Mouse (Mus musculus) kidney, postnatal 0 days (tissue): ENCODE results near the gene Gm45713. TPM values are rescaled to one million over a fixed set of nuclear protein-coding genes. Genes with fewer than 3 reads are reported as not detected.
A peak's percentile ranks its signal among the peaks of the same experiment; 100 is the strongest.

Experiments used
- ATAC-seq: fragments of 200-750 bp; cut with Nextera tagmentation; replicated peaks from 2 replicates; pipeline ENCODE4 v1.8.0; 2017; ENCODE audit warnings: low read depth, moderate number of reproducible peaks, moderate TSS enrichment, moderate library complexity; ENCODE audit not compliant: low FRiP score
- DNase-seq: peaks from one replicate; pipeline ENCODE4 v3.0.0-alpha.2; 2016; ENCODE audit warnings: low spot score
- H3K27ac ChIP-seq: fragments of 300-500 bp; sonication (generic); 2 replicates; pipeline ENCODE4 v1.5.1; 2014; ENCODE audit warnings: mild to moderate bottlenecking
- H3K27me3 ChIP-seq: fragments of 300-500 bp; sonication (generic); 2 replicates; pipeline ENCODE4 v1.6.1; 2014; ENCODE audit warnings: low read length, mixed read lengths; ENCODE audit not compliant: insufficient read depth
- H3K36me3 ChIP-seq: fragments of 300-500 bp; sonication (generic); 2 replicates; pipeline ENCODE4 v1.6.1; 2014; ENCODE audit warnings: low read length, mixed read lengths; ENCODE audit not compliant: insufficient read depth
- H3K4me1 ChIP-seq: fragments of 300-500 bp; sonication (generic); replicated peaks from 2 replicates; pipeline ENCODE4 v1.6.1; 2014; ENCODE audit warnings: antibody characterized with exemption, low read length, mixed read lengths; ENCODE audit not compliant: insufficient read depth
- H3K4me2 ChIP-seq: fragments of 300-500 bp; sonication (generic); 2 replicates; pipeline ENCODE4 v1.6.1; 2014; ENCODE audit warnings: mild to moderate bottlenecking, low read length, moderate library complexity, mixed read lengths
- H3K4me3 ChIP-seq: fragments of 300-500 bp; sonication (generic); replicated peaks from 2 replicates; pipeline ENCODE4 v1.5.1; 2014; ENCODE audit warnings: low read depth, low read length
- H3K9ac ChIP-seq: fragments of 300-500 bp; sonication (generic); 2 replicates; pipeline ENCODE4 v1.6.1; 2014; ENCODE audit warnings: low read depth, low read length
- H3K9me3 ChIP-seq: fragments of 300-500 bp; sonication (generic); replicated peaks from 2 replicates; pipeline ENCODE4 v1.6.1; 2016; ENCODE audit warnings: low read length, inconsistent platforms, mixed read lengths
- CTCF ChIP-seq: IDR thresholded peaks from 2 replicates; pipeline ENCODE4 v1.5.1; 2016; ENCODE audit warnings: antibody characterized with exemption, low read depth, mild to moderate bottlenecking, moderate library complexity
- WGBS: fragments of 180-500 bp; shearing (Covaris S2); extraction: QIAGEN DNeasy Blood & Tissue Kit; methylation state at CpG from one replicate; pipeline ENCODE4 v1.1.7; 2014; 5-methylcytosine and 5-hydroxymethylcytosine counted together
- polyA plus RNA-seq: library from polyadenylated mRNA; unstranded; fragments of >200 nt; fragmentation: Nextera tagmentation; extraction: Ambion mirVana; gene quantifications from 2 replicates; pipeline ENCODE4 v1.2.1, GENCODE M21; 2015

Gm45713 gene
- polyA plus RNA-seq, 1 experiment from 2014 or later = 1.3 TPM

GRCm38 (mm10) chr7:45160316-45160800, 24.3 kb upstream of the Gm45713 start:
- 93% methylated on average over 6 of the region's 6 CpGs for WGBS
- no peak for TF ChIP-seq CTCF
- ATAC-seq (no peak), DNase-seq (no peak)
- no peak overlapping the region for H3K4me2 ChIP-seq
- peaks cover 5% of the 10 kb centered on the region; the same call in 1 of the 2 replicates for H3K4me1 ChIP-seq
- no peak overlapping the region for H3K9ac ChIP-seq
- H3K9me3 ChIP-seq = no peaks in the 10 kb centered on the region
- H3K36me3 ChIP-seq = peaks cover 13% of the 10 kb centered on the region; the same call in 1 of the 2 replicates
- H3K27ac ChIP-seq = no peak overlapping the region
- H3K27me3 ChIP-seq = peaks cover 20% of the 10 kb centered on the region
- no peak overlapping the region for H3K4me3 ChIP-seq

- H3K36me3 ChIP-seq = peaks cover 13% of the 10 kb centered on the region; the same call in 1 of the 2 replicates
- H3K4me2 ChIP-seq = no peak overlapping the region
- TF ChIP-seq CTCF = no peak
- DNase-seq = no peak
- WGBS = 91% methylated on average over 6 of the region's 6 CpGs
- ATAC-seq = no peak
- no peak overlapping the region for H3K4me3 ChIP-seq
- H3K4me1 ChIP-seq = peaks cover 5% of the 10 kb centered on the region; the same call in 1 of the 2 replicates
- H3K27ac ChIP-seq = no peak overlapping the region
- no peaks in the 10 kb centered on the region for H3K9me3 ChIP-seq
- H3K27me3 ChIP-seq = peaks cover 10% of the 10 kb centered on the region
- H3K9ac ChIP-seq = no peak overlapping the region
These were observed 23.0 kb upstream of the Gm45713 start for GRCm38 (mm10) chr7:45158991-45159390.

DNA sequence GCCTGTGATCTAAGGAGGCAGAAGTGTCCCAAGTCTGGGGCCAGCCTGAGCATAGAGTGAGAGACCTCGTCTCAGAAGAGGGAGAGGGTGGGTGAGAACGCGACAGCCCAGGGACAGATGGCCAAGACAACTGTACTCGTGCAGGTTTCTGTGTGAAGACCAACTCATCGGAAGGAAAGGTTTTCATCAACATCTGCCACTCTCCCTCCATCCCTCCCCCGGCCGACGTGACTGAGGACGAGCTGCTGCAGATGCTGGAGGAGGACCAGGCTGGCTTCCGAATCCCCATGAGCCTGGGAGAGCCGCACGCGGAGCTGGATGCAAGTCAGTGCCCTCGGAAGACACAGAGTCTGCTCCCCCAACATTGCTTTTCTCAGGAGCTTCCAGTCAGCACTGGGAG, 21.4 kb upstream of the Gm45713 start:
- no peak overlapping the region for H3K27ac ChIP-seq
- 77% methylated on average over 14 of the region's 14 CpGs for WGBS
- H3K36me3 ChIP-seq = peaks cover 13% of the 10 kb centered on the region; the same call in 1 of the 2 replicates
- no peaks in the 10 kb centered on the region; the same call in 1 of the 2 replicates for H3K4me1 ChIP-seq
- H3K4me2 ChIP-seq = no peak overlapping the region
- H3K4me3 ChIP-seq = no peak overlapping the region
- DNase-seq (no peak), ATAC-seq (no peak)
- no peak overlapping the region for H3K9ac ChIP-seq
- no peak for TF ChIP-seq CTCF
- no peaks in the 10 kb centered on the region for H3K9me3 ChIP-seq
- H3K27me3 ChIP-seq = no peaks in the 10 kb centered on the region

DNA sequence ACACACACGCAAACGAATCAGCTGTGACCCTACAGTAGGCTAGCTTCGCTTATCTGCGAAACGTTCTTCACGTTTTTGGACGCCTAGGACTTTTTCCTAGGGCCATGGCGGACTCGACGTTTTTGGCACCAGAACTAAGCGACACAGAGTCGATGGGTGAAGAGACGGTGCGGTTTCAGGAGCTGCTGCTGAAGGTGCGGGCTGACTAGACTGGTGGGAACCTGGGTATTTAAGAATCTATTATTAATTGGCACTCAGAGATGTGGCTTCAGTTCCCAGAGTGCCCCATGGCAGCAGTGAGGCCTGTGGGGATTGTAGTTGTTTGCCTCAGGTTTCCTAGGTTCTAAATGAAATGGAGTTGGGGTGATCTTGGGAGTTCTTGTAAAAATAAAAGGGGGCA, 20.2 kb upstream of the Gm45713 start:
- Histone ChIP-seq H3K4me1 (no peaks in the 10 kb centered on the region), H3K9me3 (no peaks in the 10 kb centered on the region), H3K4me2 (no peak overlapping the region), H3K9ac (no peak overlapping the region), H3K27ac (no peak overlapping the region), H3K27me3 (no peaks in the 10 kb centered on the region), H3K4me3 (no peak overlapping the region), H3K36me3 (peaks cover 13% of the 10 kb centered on the region; the same call in 1 of the 2 replicates)
- whole genome bisulfite sequencing = 94% methylated on average over 15 of the region's 15 CpGs
- no peak for TF ChIP-seq CTCF
- DNase-seq (no peak), ATAC-seq (no peak)

DNA sequence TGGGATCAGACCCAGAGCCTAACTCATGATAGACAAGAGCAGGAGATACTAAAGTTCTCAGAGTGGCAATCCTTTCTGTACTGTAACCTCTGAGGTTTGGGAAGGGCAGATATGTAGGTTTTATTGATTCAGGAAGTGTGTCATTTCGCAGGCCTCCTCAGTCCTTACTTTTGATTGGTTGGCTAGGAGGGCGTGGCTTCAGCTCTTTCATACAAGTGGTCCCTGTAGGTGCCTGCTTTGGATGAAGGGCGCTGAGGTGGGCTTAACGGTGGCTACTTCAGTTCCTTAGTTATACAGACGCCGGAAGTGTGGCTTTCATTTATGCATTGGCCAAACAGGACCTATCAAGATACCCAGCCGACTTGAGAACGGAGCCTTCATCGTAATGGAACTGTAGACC, 19.6 kb upstream of the Gm45713 start:
- TF ChIP-seq CTCF = no peak
- ATAC-seq (no peak), DNase-seq (no peak)
- H3K4me3 ChIP-seq = no peak overlapping the region
- H3K4me2 ChIP-seq = 0 out of 2 replicates have a peak overlapping the region, but pooled peaks have one; percentile 73
- peaks cover 13% of the 10 kb centered on the region; the same call in 1 of the 2 replicates for H3K36me3 ChIP-seq
- WGBS = 86% methylated on average over 9 of the region's 9 CpGs
- H3K27ac ChIP-seq = no peak overlapping the region
- peaks cover 5% of the 10 kb centered on the region for H3K4me1 ChIP-seq
- H3K27me3 ChIP-seq = no peaks in the 10 kb centered on the region
- H3K9ac ChIP-seq = no peak overlapping the region
- no peaks in the 10 kb centered on the region for H3K9me3 ChIP-seq

DNA sequence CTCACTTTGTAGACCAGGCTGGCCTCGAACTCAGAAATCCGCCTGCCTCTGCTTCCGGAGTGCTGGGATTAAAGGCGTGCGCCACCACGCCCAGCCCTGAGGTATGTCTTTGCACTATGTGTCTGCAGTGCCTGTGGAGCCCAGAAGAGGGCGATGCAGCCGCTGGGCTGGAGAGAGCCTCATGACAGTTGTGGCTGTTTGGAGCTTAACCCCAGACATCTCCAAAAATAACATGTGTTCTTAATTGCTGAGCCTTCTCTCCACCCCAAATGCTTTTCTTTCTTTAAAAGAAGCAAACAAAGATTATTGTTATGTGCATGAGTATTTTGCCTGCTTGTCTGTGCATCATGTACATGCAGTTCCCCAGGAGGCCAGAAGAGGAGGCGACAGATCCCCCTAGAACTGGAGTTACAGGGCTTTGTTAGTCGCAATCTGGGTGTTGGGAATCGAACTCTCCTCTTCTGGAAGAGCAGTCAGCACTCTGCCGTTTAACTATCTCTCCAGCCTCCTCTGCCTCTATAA, 19.0 kb upstream of the Gm45713 start:
- peak; percentile 61 for DNase-seq

More for the DNA sequence above, 19.0 kb upstream of the Gm45713 start:
- Histone ChIP-seq H3K27me3 (no peaks in the 10 kb centered on the region), H3K9ac (no peak overlapping the region), H3K4me2 (peak overlapping the region; percentile 73), H3K4me1 (peaks cover 7% of the 10 kb centered on the region), H3K4me3 (peak overlapping the region; percentile 48), H3K9me3 (no peaks in the 10 kb centered on the region), H3K27ac (0 out of 2 replicates have a peak overlapping the region, but pooled peaks have one; percentile 93), H3K36me3 (peaks cover 11% of the 10 kb centered on the region; the same call in 1 of the 2 replicates)
- WGBS = 82% methylated on average over 12 of the region's 12 CpGs
- peak; percentile 73 for TF ChIP-seq CTCF
- ATAC-seq = peak; percentile 11; the same call in 1 of the 2 replicates
